Mouse (Mus musculus): ENCODE measurements around the gene Pole. TPM values are rescaled to one million over a fixed set of nuclear protein-coding genes. Genes with fewer than 3 reads are reported as not detected.

Gene Pole
- polyA plus RNA-seq (2012; rRNA removed) = 36.1 and 37.2 TPM in 2 replicates

DNA sequence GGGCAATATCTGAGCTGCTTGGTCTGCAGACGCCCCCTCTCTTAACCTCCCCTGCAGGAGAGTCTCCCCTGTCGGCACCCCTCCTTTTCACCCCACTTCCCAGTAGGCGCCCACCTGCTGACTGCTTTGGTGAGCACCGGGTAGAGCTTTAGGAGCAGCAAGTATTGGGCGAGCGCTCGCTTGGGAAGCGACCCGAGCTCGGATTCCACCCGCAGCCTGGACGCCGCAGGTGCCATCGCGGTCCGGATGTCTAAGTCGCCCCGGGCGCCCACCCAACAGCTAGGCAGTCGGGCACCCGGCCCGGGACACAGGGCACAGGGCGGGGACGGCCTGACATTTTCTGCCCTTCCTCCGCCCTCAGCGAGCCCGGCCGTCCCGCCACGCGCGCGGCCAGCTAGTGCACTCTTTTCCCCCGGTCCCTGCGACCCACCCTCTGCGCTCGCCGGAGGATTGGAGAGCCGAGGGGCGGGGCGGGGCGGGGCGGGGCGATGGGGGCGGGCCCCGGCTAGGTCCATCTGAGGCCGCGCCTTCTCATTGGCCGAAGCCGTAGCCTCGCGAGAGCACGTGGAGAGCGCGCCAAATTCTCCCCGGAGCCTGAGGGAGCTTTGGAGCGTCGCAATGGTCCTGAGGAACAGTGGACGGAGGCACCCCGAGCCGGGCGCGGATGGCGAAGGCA, at the start of gene Pole, which contains the start of gene Pxmp2:
Gene Pole (plus strand): TSS at position 537 of the 676 bp plus-strand sequence.
Gene Pxmp2 (minus strand): TSS at position 417 of the 676 bp plus-strand sequence.
- Histone ChIP-seq H3K4me1 (ENCODE audit: control insufficient read depth, insufficient read depth, low read length) (peaks cover 6% of the 10 kb centered on the region), H3K4me3 (ENCODE audit: control insufficient read depth, low read depth, low read length) (peak within 1 kb of the TSS; percentile 91), H3K36me3 (ENCODE audit: control insufficient read depth, insufficient read depth, low read length) (no peaks in the 10 kb centered on the region), H3K27me3 (ENCODE audit: control insufficient read depth, insufficient read depth, low read length) (no peaks in the 10 kb centered on the region), H3K27ac (ENCODE audit: control insufficient read depth, insufficient read depth, low read depth, low read length) (peak within 1 kb of the TSS; percentile 56)
- TF ChIP-seq POLR2A (IDR thresholded peaks at IDR 0.05; ENCODE audit: control insufficient read depth, low read depth, low read length) = peak; percentile 58
- TF ChIP-seq CTCF (IDR thresholded peaks at IDR 0.05; ENCODE audit: control insufficient read depth, insufficient read depth, insufficient replicate concordance, low read depth, low read length) = no peak

DNA sequence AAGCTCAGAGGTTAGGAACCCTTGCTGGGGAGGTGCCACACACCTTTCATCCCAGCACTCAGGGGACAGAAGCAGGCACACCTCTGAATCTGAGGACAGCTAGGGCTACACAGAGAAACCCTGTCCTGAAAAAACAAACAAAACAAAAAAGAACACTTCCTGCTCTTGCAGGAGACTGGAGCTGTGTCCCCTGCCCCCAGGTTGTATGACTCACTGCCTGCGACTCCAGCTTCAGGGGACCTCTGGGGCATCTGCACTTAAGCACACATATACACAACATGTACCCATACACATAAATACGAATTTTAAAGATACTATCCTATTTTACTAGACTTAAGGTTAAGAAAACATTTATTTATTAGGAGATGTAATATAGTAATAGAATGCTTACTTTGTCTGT, 42.0 kb upstream of the Pole start:
- H3K4me1 ChIP-seq (ENCODE audit: control insufficient read depth, insufficient read depth, low read length) = no peaks in the 10 kb centered on the region
- peaks cover 4% of the 10 kb centered on the region for H3K36me3 ChIP-seq (ENCODE audit: control insufficient read depth, insufficient read depth, low read length)
- no peaks in the 10 kb centered on the region for H3K27me3 ChIP-seq (ENCODE audit: control insufficient read depth, insufficient read depth, low read length)
- TF ChIP-seq POLR2A (IDR thresholded peaks at IDR 0.05; ENCODE audit: control insufficient read depth, low read depth, low read length) (no peak), CTCF (IDR thresholded peaks at IDR 0.05; ENCODE audit: control insufficient read depth, insufficient read depth, insufficient replicate concordance, low read depth, low read length) (no peak)
- H3K27ac ChIP-seq (ENCODE audit: control insufficient read depth, insufficient read depth, low read depth, low read length) = no peak overlapping the region
- no peak overlapping the region for H3K4me3 ChIP-seq (ENCODE audit: control insufficient read depth, low read depth, low read length)

DNA sequence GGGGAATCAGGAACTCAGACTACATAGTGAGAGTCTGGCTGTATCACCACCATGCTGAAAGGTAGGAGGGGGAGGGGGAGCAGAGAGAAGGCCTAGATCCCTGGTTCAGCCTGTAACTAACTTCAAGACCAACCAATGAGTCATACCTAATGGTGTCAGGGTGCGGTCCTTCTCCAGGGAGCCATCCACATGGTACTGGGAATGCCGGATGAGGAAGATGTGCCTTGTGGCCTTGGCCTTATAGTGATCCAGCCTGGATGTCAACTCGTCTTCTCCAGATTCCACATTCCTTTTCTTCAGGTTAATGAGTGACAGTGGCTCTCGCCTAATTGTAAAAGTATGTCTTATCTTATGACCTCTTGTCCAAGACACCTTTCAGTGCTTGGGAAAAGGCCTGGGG, 19.2 kb upstream of the Pole start:
- peaks cover 6% of the 10 kb centered on the region for H3K4me1 ChIP-seq (ENCODE audit: control insufficient read depth, insufficient read depth, low read length)
- H3K4me3 ChIP-seq (ENCODE audit: control insufficient read depth, low read depth, low read length) = no peak overlapping the region
- no peaks in the 10 kb centered on the region for H3K27me3 ChIP-seq (ENCODE audit: control insufficient read depth, insufficient read depth, low read length)
- no peak for TF ChIP-seq CTCF (IDR thresholded peaks at IDR 0.05; ENCODE audit: control insufficient read depth, insufficient read depth, insufficient replicate concordance, low read depth, low read length)
- no peak for TF ChIP-seq POLR2A (IDR thresholded peaks at IDR 0.05; ENCODE audit: control insufficient read depth, low read depth, low read length)
- H3K36me3 ChIP-seq (ENCODE audit: control insufficient read depth, insufficient read depth, low read length) = peaks cover 1% of the 10 kb centered on the region; the same call in 1 of the 2 replicates
- H3K27ac ChIP-seq (ENCODE audit: control insufficient read depth, insufficient read depth, low read depth, low read length) = no peak overlapping the region

DNA sequence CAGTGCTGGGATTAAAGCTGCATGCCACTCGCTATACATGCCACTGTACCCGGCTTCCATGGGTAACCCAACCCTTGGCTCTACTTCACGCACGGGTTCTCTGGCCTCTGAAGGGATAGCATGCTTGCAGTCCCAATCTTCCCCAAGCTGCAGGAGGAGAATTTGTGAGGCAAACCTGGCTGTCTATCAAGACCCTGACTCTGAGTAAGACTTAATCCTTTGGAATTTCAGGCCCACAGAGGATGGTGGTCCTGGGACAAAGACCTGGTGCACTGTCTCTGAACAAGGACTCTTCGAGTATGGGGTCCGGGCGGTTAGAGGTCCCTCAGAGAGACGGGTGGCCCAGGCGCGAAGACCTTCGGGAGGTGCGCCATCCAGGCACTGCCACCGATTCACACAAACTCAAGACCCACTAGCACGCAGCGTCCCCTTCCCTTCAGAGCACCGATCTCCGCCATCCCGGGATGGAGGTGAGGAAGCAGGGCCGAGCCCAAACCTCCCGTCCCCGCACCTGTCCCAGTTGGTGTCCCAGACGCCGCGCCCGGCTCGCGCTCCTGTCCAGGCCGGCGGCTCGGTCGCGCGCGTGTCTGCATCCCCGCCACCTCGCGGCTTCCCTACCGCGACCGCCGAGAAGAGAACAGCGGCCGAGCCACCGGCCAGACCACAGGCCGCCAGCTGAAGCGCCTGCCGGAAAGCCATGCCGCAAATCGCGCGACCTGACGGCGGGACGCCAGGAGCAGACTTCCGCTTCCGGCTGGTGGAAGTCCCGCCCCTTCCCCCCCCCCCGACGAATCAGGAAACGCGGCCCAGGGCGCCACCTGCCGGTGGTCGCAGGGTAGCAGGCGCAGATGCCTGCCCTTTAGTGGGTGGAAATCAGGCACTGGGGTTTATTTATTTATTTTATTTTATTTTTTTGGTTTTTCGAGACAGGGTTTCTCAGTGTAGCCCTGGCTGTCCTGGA, 16.7 kb upstream of the Pole start, which contains the start of gene Pgam5:
Gene Pgam5 (minus strand): TSS at position 773 of the 961 bp plus-strand sequence.
- Histone ChIP-seq H3K4me3 (ENCODE audit: control insufficient read depth, low read depth, low read length) (peak within 1 kb of the TSS; percentile 95), H3K27ac (ENCODE audit: control insufficient read depth, insufficient read depth, low read depth, low read length) (peak within 1 kb of the TSS; percentile 86), H3K36me3 (ENCODE audit: control insufficient read depth, insufficient read depth, low read length) (peaks cover 1% of the 10 kb centered on the region; the same call in 1 of the 2 replicates), H3K4me1 (ENCODE audit: control insufficient read depth, insufficient read depth, low read length) (peaks cover 6% of the 10 kb centered on the region), H3K27me3 (ENCODE audit: control insufficient read depth, insufficient read depth, low read length) (no peaks in the 10 kb centered on the region)
- TF ChIP-seq CTCF (IDR thresholded peaks at IDR 0.05; ENCODE audit: control insufficient read depth, insufficient read depth, insufficient replicate concordance, low read depth, low read length) = peak; percentile 89
- TF ChIP-seq POLR2A (IDR thresholded peaks at IDR 0.05; ENCODE audit: control insufficient read depth, low read depth, low read length) = peak; percentile 92

DNA sequence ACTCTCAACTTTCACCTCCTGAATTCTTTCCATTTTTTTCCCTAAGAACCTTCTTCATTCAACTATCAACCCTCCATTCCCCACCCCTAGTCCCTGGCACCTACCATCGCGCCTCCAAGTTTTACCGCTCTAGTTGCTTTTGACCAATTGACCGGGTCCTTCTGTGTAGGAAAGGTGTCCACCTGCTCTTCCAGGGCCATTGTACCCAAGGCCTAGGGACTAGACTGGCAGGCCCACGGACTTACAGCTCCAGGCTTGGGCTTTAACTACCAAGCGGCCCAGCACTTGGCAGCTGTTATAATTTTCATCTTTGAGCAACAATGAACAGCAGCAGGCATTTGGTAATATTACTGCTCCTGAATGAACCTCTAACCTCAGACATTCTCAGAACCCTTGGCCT, 15.9 kb upstream of the Pole start:
- Histone ChIP-seq H3K27me3 (ENCODE audit: control insufficient read depth, insufficient read depth, low read length) (no peaks in the 10 kb centered on the region), H3K4me1 (ENCODE audit: control insufficient read depth, insufficient read depth, low read length) (peaks cover 6% of the 10 kb centered on the region), H3K4me3 (ENCODE audit: control insufficient read depth, low read depth, low read length) (no peak overlapping the region), H3K36me3 (ENCODE audit: control insufficient read depth, insufficient read depth, low read length) (peaks cover 1% of the 10 kb centered on the region; the same call in 1 of the 2 replicates), H3K27ac (ENCODE audit: control insufficient read depth, insufficient read depth, low read depth, low read length) (no peak overlapping the region)
- TF ChIP-seq CTCF (IDR thresholded peaks at IDR 0.05; ENCODE audit: control insufficient read depth, insufficient read depth, insufficient replicate concordance, low read depth, low read length) (no peak), POLR2A (IDR thresholded peaks at IDR 0.05; ENCODE audit: control insufficient read depth, low read depth, low read length) (no peak)

DNA sequence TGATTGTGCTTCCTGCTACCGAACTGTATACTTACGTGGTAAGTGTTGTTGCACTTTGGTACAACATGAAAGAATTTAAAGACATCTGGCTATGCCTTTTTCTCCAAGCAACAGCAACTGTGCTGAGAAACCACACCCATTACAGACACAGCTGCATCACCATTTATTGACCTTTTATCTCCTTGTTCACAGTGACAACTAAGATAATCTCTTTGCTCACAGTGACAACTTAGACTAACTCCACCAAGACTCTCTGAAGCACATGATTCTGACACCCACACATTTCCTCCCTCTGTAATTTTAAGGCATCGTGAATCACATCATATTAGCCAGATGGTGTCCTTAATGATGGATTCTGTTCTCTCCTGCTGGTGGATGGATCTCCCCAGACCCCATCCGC, 12.0 kb upstream of the Pole start:
- no peak overlapping the region for H3K27ac ChIP-seq (ENCODE audit: control insufficient read depth, insufficient read depth, low read depth, low read length)
- peaks cover 2% of the 10 kb centered on the region for H3K4me1 ChIP-seq (ENCODE audit: control insufficient read depth, insufficient read depth, low read length)
- no peak for TF ChIP-seq POLR2A (IDR thresholded peaks at IDR 0.05; ENCODE audit: control insufficient read depth, low read depth, low read length)
- TF ChIP-seq CTCF (IDR thresholded peaks at IDR 0.05; ENCODE audit: control insufficient read depth, insufficient read depth, insufficient replicate concordance, low read depth, low read length) = no peak
- no peaks in the 10 kb centered on the region for H3K36me3 ChIP-seq (ENCODE audit: control insufficient read depth, insufficient read depth, low read length)
- no peak overlapping the region for H3K4me3 ChIP-seq (ENCODE audit: control insufficient read depth, low read depth, low read length)
- H3K27me3 ChIP-seq (ENCODE audit: control insufficient read depth, insufficient read depth, low read length) = no peaks in the 10 kb centered on the region

DNA sequence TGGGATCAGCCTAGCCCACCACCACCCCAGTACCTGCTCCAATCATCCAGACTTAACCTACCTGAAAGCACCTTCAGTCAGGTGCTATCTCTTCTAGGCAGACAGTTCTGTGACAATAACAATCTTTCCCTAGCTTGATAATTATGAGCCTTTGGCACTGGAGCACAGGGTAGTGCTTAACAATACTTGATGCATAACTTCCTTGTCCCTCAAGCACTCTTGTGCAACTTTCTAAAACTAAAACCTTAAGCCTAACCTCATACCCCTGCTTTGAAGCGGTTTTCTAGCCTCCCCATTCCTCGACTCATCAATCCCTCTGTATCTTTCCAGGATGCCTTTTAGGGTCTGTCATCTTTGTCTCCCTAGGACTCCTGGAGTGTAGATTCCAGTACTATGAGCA, 11.3 kb upstream of the Pole start:
- TF ChIP-seq POLR2A (IDR thresholded peaks at IDR 0.05; ENCODE audit: control insufficient read depth, low read depth, low read length) = no peak
- no peaks in the 10 kb centered on the region for H3K36me3 ChIP-seq (ENCODE audit: control insufficient read depth, insufficient read depth, low read length)
- H3K4me1 ChIP-seq (ENCODE audit: control insufficient read depth, insufficient read depth, low read length) = peaks cover 2% of the 10 kb centered on the region
- H3K4me3 ChIP-seq (ENCODE audit: control insufficient read depth, low read depth, low read length) = no peak overlapping the region
- H3K27me3 ChIP-seq (ENCODE audit: control insufficient read depth, insufficient read depth, low read length) = no peaks in the 10 kb centered on the region
- H3K27ac ChIP-seq (ENCODE audit: control insufficient read depth, insufficient read depth, low read depth, low read length) = no peak overlapping the region

All from testis, adult 2 months (tissue).